Mouse (Mus musculus): ENCODE results near the gene Sclt1. TPM values are rescaled to one million over a fixed set of nuclear protein-coding genes. Genes with fewer than 3 reads are reported as not detected.

The Sclt1 gene
- polyA plus RNA-seq, 1 experiment from 2014 or later, result 30.0 TPM

DNA sequence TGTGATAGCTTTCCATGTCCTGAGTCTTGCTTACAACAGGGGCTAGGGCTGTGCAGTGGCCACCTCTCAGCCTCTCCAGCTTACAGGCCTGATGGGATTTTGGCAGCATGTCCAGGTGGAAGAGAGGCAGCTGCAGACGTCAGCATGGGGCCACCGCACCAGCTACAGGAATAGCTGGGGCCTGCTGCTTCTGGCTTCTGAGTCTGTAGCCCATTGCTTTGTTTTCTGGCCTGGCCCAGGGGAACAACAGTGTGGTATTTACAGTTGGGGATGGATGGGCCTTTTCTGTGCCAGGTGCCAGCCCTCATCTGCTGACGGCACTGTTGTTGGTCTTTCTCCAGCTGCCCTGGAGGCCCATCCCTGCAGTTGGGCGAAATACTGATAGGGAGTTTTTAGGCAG lies 158.7 kb downstream of the Sclt1 start:
- Histone ChIP-seq H3K9ac (no peak overlapping the region), H3K27ac (no peak overlapping the region), H3K4me3 (no peak overlapping the region), H3K4me2 (no peak overlapping the region), H3K36me3 (no peaks in the 10 kb centered on the region), H3K9me3 (no peaks in the 10 kb centered on the region), H3K4me1 (peaks cover 38% of the 10 kb centered on the region), H3K27me3 (no peaks in the 10 kb centered on the region)
- ATAC-seq (ENCODE audit: insufficient number of reproducible peaks, insufficient read depth, low FRiP score, low TSS enrichment, low read depth), result no peak
- 84% methylated on average over 4 of the region's 4 CpGs for WGBS

DNA sequence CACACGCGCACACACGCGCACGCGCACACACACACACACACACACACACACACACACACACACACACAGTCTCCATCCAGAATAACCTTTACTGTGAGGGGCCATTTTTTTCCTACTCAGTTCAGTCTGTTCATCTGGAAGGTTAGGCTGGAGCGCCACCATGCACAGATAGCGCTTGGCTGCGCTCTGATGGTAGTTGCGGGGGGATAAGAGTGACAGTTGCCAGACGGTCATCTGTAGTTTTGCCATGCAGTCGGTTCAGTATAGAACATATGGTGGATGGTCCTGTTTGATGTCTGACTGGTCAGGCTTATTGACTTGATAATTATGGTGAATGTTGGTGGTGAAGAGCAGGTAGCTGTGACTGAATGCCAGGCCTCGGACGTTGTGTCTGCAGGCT lies 159.2 kb downstream of the Sclt1 start:
- Histone ChIP-seq H3K27ac (no peak overlapping the region), H3K9ac (no peak overlapping the region), H3K4me1 (peaks cover 33% of the 10 kb centered on the region), H3K9me3 (no peaks in the 10 kb centered on the region), H3K4me3 (no peak overlapping the region), H3K27me3 (no peaks in the 10 kb centered on the region), H3K4me2 (no peak overlapping the region), H3K36me3 (no peaks in the 10 kb centered on the region)
- 89% methylated on average over 14 of the region's 14 CpGs for WGBS
- ATAC-seq (ENCODE audit: insufficient number of reproducible peaks, insufficient read depth, low FRiP score, low TSS enrichment, low read depth), result no peak

GRCm38 (mm10) chr3:41582256-41582655 lies 160.1 kb downstream of the Sclt1 start:
- 79% methylated on average over 7 of the region's 7 CpGs for WGBS
- H3K4me3 ChIP-seq, result no peak overlapping the region
- no peak overlapping the region for H3K4me2 ChIP-seq
- H3K9me3 ChIP-seq, result no peaks in the 10 kb centered on the region
- H3K27me3 ChIP-seq, result no peaks in the 10 kb centered on the region
- ATAC-seq (ENCODE audit: insufficient number of reproducible peaks, insufficient read depth, low FRiP score, low TSS enrichment, low read depth), result no peak
- H3K36me3 ChIP-seq, result no peaks in the 10 kb centered on the region
- no peak overlapping the region for H3K9ac ChIP-seq
- peaks cover 25% of the 10 kb centered on the region for H3K4me1 ChIP-seq
- no peak overlapping the region for H3K27ac ChIP-seq

- Histone ChIP-seq H3K27me3 (no peaks in the 10 kb centered on the region), H3K9ac (no peak overlapping the region), H3K4me3 (no peak overlapping the region), H3K27ac (no peak overlapping the region), H3K9me3 (no peaks in the 10 kb centered on the region), H3K4me1 (peaks cover 20% of the 10 kb centered on the region), H3K36me3 (no peaks in the 10 kb centered on the region), H3K4me2 (no peak overlapping the region)
- WGBS, result 37% methylated on average over 8 of the region's 8 CpGs
- no peak for ATAC-seq (ENCODE audit: insufficient number of reproducible peaks, insufficient read depth, low FRiP score, low TSS enrichment, low read depth)
Measured at GRCm38 (mm10) chr3:41581436-41581835, 160.9 kb downstream of the Sclt1 start.

DNA sequence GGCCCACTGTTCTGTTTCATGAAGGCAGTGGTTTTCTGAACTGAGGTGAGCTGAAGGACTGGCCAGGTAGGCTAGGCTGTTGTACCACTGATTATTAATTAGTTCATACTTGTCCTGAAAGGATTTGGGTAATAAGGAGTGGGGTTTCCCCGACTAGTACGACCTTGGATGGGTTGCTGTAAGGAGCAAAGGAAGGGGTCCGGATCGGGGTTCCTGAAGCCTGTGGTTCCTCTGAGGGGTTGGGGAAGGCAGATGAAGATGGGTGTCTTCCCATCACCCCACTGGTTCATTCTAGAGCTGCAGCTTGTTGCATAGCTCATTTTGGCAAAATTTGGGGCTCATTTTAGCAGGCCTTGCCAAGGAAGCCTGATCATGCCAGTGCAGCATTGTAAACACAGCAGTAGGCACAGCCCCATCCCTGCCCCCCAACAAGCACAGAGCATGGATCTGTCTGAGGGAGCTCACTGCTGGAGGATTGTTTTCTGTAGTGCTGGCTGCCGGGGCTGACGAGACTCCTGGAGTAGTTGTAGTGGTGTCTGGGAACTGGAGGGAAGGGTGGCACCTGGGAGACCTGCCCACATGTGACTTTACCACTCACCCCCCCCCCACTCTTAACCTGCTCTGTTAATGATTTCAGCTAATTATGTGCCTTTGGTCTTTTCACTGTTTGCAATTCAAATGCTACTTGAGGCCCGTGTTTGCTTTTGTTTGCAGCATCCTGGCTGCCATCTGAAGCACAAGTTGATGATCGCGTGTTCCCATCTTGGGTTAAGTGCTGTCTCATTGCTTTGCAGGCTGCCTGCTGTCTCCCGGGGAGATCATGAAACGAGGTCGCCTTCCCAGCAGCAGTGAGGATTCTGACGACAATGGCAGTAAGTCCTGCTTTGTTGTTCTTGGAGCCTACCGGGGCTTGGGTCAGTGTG lies 161.7 kb downstream of the Sclt1 start:
- H3K9ac ChIP-seq, result no peak overlapping the region
- H3K4me1 ChIP-seq, result peaks cover 20% of the 10 kb centered on the region
- H3K27ac ChIP-seq, result no peak overlapping the region
- H3K4me3 ChIP-seq, result no peak overlapping the region
- no peaks in the 10 kb centered on the region for H3K36me3 ChIP-seq
- no peaks in the 10 kb centered on the region for H3K27me3 ChIP-seq
- 53% methylated on average over 14 of the region's 14 CpGs for WGBS
- H3K9me3 ChIP-seq, result no peaks in the 10 kb centered on the region
- H3K4me2 ChIP-seq, result no peak overlapping the region
- ATAC-seq (ENCODE audit: insufficient number of reproducible peaks, insufficient read depth, low FRiP score, low TSS enrichment, low read depth), result no peak

DNA sequence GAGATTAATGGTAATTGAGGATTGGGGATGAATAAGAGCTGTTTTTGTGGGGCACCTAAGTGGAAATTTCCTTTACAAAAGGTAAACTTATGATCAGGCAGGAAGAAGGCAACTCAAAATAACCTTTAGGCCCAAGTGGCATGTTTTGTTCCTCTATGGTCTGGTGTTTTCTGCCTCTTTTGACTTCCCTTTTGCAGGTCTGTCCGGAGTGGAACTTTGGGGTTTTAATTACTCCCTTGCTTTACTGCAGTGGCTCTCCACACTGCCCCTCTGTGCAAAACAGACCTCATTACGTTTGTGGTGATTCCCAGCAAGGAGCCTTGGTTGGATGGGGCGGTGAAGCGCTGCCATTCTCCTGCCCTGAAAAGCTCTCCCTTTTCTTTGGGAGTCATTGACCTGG lies 162.4 kb downstream of the Sclt1 start:
- no peak for ATAC-seq (ENCODE audit: insufficient number of reproducible peaks, insufficient read depth, low FRiP score, low TSS enrichment, low read depth)

DNA sequence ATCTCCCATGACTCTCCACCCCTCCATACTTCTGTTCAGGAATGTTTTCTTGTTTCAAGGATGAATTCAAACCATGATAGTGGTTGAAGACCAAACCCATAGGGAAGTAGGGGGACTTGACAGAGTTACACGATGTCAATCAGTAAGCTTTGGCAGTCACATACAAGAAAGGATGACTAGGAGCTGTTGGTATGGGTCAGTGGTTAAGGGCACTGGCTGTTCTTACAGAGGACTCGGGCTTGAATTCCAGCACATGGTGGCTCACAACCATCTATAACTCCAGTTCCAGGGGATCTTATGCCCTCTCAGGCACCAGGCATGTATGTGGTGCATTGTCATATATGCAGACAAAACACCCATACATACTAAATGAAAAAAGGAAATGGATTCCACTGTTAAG lies 165.1 kb downstream of the Sclt1 start:
- Histone ChIP-seq H3K9me3 (no peaks in the 10 kb centered on the region), H3K36me3 (no peaks in the 10 kb centered on the region), H3K4me2 (no peak overlapping the region), H3K4me3 (no peak overlapping the region), H3K9ac (no peak overlapping the region), H3K27me3 (no peaks in the 10 kb centered on the region), H3K27ac (no peak overlapping the region), H3K4me1 (peaks cover 26% of the 10 kb centered on the region)
- 82% methylated on average over 2 of the region's 2 CpGs for WGBS
- ATAC-seq (ENCODE audit: insufficient number of reproducible peaks, insufficient read depth, low FRiP score, low TSS enrichment, low read depth), result no peak

More for the DNA sequence above, 162.4 kb downstream of the Sclt1 start:
- no peaks in the 10 kb centered on the region for H3K9me3 ChIP-seq
- no peaks in the 10 kb centered on the region for H3K27me3 ChIP-seq
- peaks cover 24% of the 10 kb centered on the region for H3K4me1 ChIP-seq
- H3K4me3 ChIP-seq, result no peak overlapping the region
- no peak overlapping the region for H3K9ac ChIP-seq
- no peak overlapping the region for H3K27ac ChIP-seq
- H3K36me3 ChIP-seq, result no peaks in the 10 kb centered on the region
- WGBS, result 46% methylated on average over 4 of the region's 4 CpGs
- no peak overlapping the region for H3K4me2 ChIP-seq

Other genes starting within 250 kb of the Sclt1 start
- 8.7 and 11.7 TPM in 2 replicates for gene Jade1, start 186.8 kb downstream of the Sclt1 start, polyA plus RNA-seq (2015; fragmentation: Nextera tagmentation; extraction: Ambion mirVana)
- 15.3 and 19.0 TPM in 2 replicates for gene D3Ertd751e, start 97 bp upstream of the Sclt1 start, polyA plus RNA-seq (2015; fragmentation: Nextera tagmentation; extraction: Ambion mirVana)

Measured in embryonic facial prominence, embryonic 13.5 days (tissue).